Mouse (Mus musculus) natural killer cell, adult 2 months (primary cell): Measurements from ENCODE around the gene Gm49388.
"Not testable (repeated sequence)": the region's sequence is repeated elsewhere in the genome, so short reads cannot be mapped to it uniquely, and the experiment has no call there.

ENCODE experiments used
- DNase-seq, 2 experiments: peaks; one replicate each; pipeline ENCODE4 v3.0.0; 2022; ENCODE audit warnings: low spot score in 2 of 2

Gene Gm49388

GRCm38 (mm10) chr7:127768346-127768996, 16.9 kb upstream of the Gm49388 start:
- DNase-seq = no peak

- DNase-seq = peak in 1 of 2 experiments; percentile 39
Measured at GRCm38 (mm10) chr7:127768997-127769593, 16.3 kb upstream of the Gm49388 start.

- peak; percentile 68 to 80 for DNase-seq
Measured at GRCm38 (mm10) chr7:127769651-127770038, 15.8 kb upstream of the Gm49388 start, which contains the start of gene Orai3. Orai3 (plus strand) TSS chr7:127769815.

GRCm38 (mm10) chr7:127770039-127770905, 15.1 kb upstream of the Gm49388 start:
- no peak for DNase-seq

- DNase-seq = no peak
Measured at GRCm38 (mm10) chr7:127771262-127771661, 14.1 kb upstream of the Gm49388 start.

- no peak for DNase-seq
Measured at GRCm38 (mm10) chr7:127772080-127772479, 13.3 kb upstream of the Gm49388 start.

GRCm38 (mm10) chr7:127772557-127772956, 12.9 kb upstream of the Gm49388 start:
- DNase-seq = no peak

GRCm38 (mm10) chr7:127773664-127774384, 11.6 kb upstream of the Gm49388 start:
- DNase-seq = peak; percentile 62 to 72

GRCm38 (mm10) chr7:127775837-127776236, 9.6 kb upstream of the Gm49388 start:
- not testable (repeated sequence) for DNase-seq

GRCm38 (mm10) chr7:127776426-127776825, 9.0 kb upstream of the Gm49388 start, which contains the start of gene Setd1a:
Setd1a (plus strand) TSS chr7:127776670.
- DNase-seq = peak; percentile 73 to 78

- DNase-seq = peak; percentile 96 to 97
Measured at GRCm38 (mm10) chr7:127776878-127777473, 8.4 kb upstream of the Gm49388 start.

GRCm38 (mm10) chr7:127777474-127778266, 7.7 kb upstream of the Gm49388 start:
- DNase-seq = no peak

- DNase-seq = no peak
Measured at GRCm38 (mm10) chr7:127778350-127778749, 7.1 kb upstream of the Gm49388 start.

GRCm38 (mm10) chr7:127797076-127797845, 11.9 kb downstream of the Gm49388 start:
- DNase-seq = no peak

GRCm38 (mm10) chr7:127798591-127798990, 13.2 kb downstream of the Gm49388 start:
- DNase-seq = no peak

- no peak for DNase-seq
Measured at GRCm38 (mm10) chr7:127799211-127799610, 13.8 kb downstream of the Gm49388 start.

GRCm38 (mm10) chr7:127799738-127800137, 14.3 kb downstream of the Gm49388 start:
- no peak for DNase-seq

GRCm38 (mm10) chr7:127800435-127801009, 15.1 kb downstream of the Gm49388 start, which contains the start of gene Hsd3b7:
Hsd3b7 (plus strand) TSS chr7:127800604.
- peak; percentile 57 to 77 for DNase-seq

GRCm38 (mm10) chr7:127801010-127801621, 15.7 kb downstream of the Gm49388 start:
- DNase-seq = no peak
